Mouse (Mus musculus): Measurements from ENCODE around the gene Klc2. TPM values are rescaled to one million over a fixed set of nuclear protein-coding genes. Genes with fewer than 3 reads are reported as not detected.

The Klc2 gene
- 10 to 100 TPM; 49.0 to 50.6 TPM for total RNA-seq (2021)
- polyA plus RNA-seq (2012; rRNA removed) = 56.7 and 57.4 TPM in 2 replicates
- long read RNA-seq, transcript Klc2-204 (16 exons, 3,169 nt) = major isoform, 13 of 36 reads
- long read RNA-seq, partial matches to known transcripts = 2 of 36 reads
- long read RNA-seq, other reads (novel, unspliced or antisense) = 20 of 36 reads

DNA sequence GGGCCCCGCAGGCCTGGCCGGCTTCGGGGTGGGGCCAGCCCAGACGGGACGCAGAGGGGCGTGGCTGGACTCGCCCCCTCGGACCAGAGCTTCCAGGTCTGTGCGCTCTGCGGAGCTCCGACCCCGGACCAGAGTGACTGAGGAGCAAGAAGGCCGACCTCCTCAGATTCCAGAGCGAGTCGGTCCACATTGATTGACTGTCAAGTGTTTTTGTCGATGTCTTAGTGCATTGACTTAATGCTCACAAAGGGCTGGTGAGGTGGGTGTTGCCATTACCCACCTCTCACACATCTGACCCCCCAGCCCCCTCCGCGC, at the start of gene Klc2:
Klc2 (minus strand) TSS at position 177 of the 315 bp plus-strand sequence.
- 2% methylated on average over 18 of the region's 18 CpGs for WGBS
- no peaks in the 10 kb centered on the region for H3K4me1 ChIP-seq (ENCODE audit: control insufficient read depth, insufficient read depth, low read length)
- H3K79me2 ChIP-seq (replicated peaks; ENCODE audit: control insufficient read depth, insufficient read depth, low read length) = no peaks in the 10 kb centered on the region
- intact Hi-C loops (cut with DNase I) = loop anchor here (2.0 kb wide), 1 partner anchor 20 kb away; no protein-coding TSS in a partner anchor
- no peaks in the 10 kb centered on the region for H3K27me3 ChIP-seq (ENCODE audit: control insufficient read depth, insufficient read depth, low read length)
- H3K27ac ChIP-seq = peak within 1 kb of the TSS; percentile 77
- no peak for DNase-seq
- TF ChIP-seq CTCF (IDR thresholded peaks at IDR 0.05) (no peak), EP300 (IDR thresholded peaks at IDR 0.05; ENCODE audit: insufficient read depth, low read depth, low read length) (no peak)
- H3K36me3 ChIP-seq (ENCODE audit: control insufficient read depth, insufficient read depth, low read length) = no peaks in the 10 kb centered on the region
- peak within 1 kb of the TSS; percentile 72 for H3K9ac ChIP-seq (ENCODE audit: low read depth, low read length)
- H3K4me3 ChIP-seq = peak within 1 kb of the TSS; percentile 88

DNA sequence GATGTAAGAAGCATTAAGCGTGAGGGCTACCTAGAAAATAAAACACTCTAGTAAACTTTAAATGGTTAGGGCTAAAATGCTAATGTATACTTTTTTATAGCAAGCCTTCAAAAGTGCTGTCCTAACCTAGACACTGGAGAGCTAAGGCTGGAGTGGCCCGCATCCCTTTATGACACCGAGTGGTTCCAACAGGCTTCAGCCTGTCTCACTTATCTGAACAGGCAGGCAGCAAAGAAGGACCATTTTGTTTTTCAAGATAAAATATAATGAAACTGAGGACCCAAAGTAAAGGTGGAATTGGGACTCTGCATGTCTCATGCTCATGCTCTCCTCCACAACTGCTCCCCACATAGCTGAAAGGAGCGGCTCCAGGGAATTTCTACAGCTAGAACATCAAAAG, 49.1 kb upstream of the Klc2 start:
- no peaks in the 10 kb centered on the region; the same call in 1 of the 2 replicates for H3K4me1 ChIP-seq (ENCODE audit: control insufficient read depth, insufficient read depth, low read length)
- no peak overlapping the region for H3K4me3 ChIP-seq
- no peaks in the 10 kb centered on the region for H3K27me3 ChIP-seq (ENCODE audit: control insufficient read depth, insufficient read depth, low read length)
- no peaks in the 10 kb centered on the region for H3K79me2 ChIP-seq (replicated peaks; ENCODE audit: control insufficient read depth, insufficient read depth, low read length)
- no peaks in the 10 kb centered on the region for H3K36me3 ChIP-seq (ENCODE audit: control insufficient read depth, insufficient read depth, low read length)
- H3K9ac ChIP-seq (ENCODE audit: low read depth, low read length) = no peak overlapping the region
- intact Hi-C loops (cut with DNase I) = loop anchor here (5.0 kb wide), 1 partner anchor 110 kb away; no protein-coding TSS in a partner anchor
- H3K27ac ChIP-seq = no peak overlapping the region
- 83% methylated on average over 4 of the region's 4 CpGs for WGBS
- no peak for TF ChIP-seq POLR2A (IDR thresholded peaks at IDR 0.05; ENCODE audit: insufficient read depth, low read depth, low read length)
- no peak for TF ChIP-seq CTCF (IDR thresholded peaks at IDR 0.05)
- no peak for TF ChIP-seq EP300 (IDR thresholded peaks at IDR 0.05; ENCODE audit: insufficient read depth, low read depth, low read length)
- no peak for DNase-seq

DNA sequence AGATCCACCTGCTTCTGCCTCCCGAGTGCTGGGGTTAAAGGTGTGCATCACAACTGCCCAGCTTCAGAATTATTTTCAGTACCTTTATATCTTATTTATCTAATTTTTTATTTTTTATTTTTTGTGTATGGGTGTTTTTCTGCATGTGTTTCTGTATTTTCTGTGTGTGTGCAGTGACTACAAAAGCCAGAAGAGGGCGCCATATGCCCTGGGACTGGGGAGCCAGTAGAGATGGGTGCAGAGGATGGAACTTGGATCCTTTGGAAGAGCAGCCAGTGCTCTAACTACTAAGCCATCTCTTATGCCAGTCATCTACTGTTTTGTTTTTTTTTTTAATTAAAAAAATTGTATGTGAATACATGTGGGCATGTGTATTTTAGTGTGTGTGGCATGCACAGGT, 46.0 kb upstream of the Klc2 start:
- Histone ChIP-seq H3K79me2 (replicated peaks; ENCODE audit: control insufficient read depth, insufficient read depth, low read length) (no peaks in the 10 kb centered on the region), H3K27ac (no peak overlapping the region), H3K27me3 (ENCODE audit: control insufficient read depth, insufficient read depth, low read length) (no peaks in the 10 kb centered on the region), H3K4me1 (ENCODE audit: control insufficient read depth, insufficient read depth, low read length) (no peaks in the 10 kb centered on the region), H3K36me3 (ENCODE audit: control insufficient read depth, insufficient read depth, low read length) (no peaks in the 10 kb centered on the region), H3K9ac (ENCODE audit: low read depth, low read length) (no peak overlapping the region), H3K4me3 (no peak overlapping the region)
- 82% methylated on average over 2 of the region's 2 CpGs for WGBS
- TF ChIP-seq POLR2A (IDR thresholded peaks at IDR 0.05; ENCODE audit: insufficient read depth, low read depth, low read length) = no peak
- TF ChIP-seq CTCF (IDR thresholded peaks at IDR 0.05) = peak; percentile 72
- DNase-seq = no peak
- intact Hi-C loops (cut with DNase I) = no loop called here

DNA sequence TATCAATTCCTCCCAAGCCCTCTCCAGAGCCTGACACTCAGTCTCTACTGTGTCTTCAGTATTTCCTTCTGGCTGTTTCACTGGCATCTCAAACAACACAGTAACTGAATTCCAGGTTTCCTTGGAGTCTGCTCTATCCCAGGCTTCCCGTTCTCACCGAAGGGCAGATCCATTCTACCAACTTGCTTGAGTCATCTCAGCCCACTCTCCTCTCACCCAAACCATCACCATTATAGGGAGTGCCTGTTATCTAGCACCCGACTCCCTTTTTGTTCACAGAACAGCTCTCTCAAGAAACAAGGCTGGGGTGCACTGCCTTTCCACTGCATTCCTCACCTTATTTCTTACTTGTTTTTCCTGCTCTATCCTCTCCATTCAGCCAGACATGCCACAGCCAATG, 43.6 kb upstream of the Klc2 start:
- H3K9ac ChIP-seq (ENCODE audit: low read depth, low read length) = no peak overlapping the region
- no peaks in the 10 kb centered on the region for H3K27me3 ChIP-seq (ENCODE audit: control insufficient read depth, insufficient read depth, low read length)
- WGBS = 84% methylated on average over 3 of the region's 3 CpGs
- H3K27ac ChIP-seq = no peak overlapping the region
- no peaks in the 10 kb centered on the region for H3K4me1 ChIP-seq (ENCODE audit: control insufficient read depth, insufficient read depth, low read length)
- intact Hi-C loops (cut with DNase I) = no loop called here
- no peak for DNase-seq
- no peak overlapping the region for H3K4me3 ChIP-seq
- H3K36me3 ChIP-seq (ENCODE audit: control insufficient read depth, insufficient read depth, low read length) = no peaks in the 10 kb centered on the region
- no peaks in the 10 kb centered on the region for H3K79me2 ChIP-seq (replicated peaks; ENCODE audit: control insufficient read depth, insufficient read depth, low read length)
- TF ChIP-seq POLR2A (IDR thresholded peaks at IDR 0.05; ENCODE audit: insufficient read depth, low read depth, low read length) (no peak), CTCF (IDR thresholded peaks at IDR 0.05) (no peak), EP300 (IDR thresholded peaks at IDR 0.05; ENCODE audit: insufficient read depth, low read depth, low read length) (no peak)

DNA sequence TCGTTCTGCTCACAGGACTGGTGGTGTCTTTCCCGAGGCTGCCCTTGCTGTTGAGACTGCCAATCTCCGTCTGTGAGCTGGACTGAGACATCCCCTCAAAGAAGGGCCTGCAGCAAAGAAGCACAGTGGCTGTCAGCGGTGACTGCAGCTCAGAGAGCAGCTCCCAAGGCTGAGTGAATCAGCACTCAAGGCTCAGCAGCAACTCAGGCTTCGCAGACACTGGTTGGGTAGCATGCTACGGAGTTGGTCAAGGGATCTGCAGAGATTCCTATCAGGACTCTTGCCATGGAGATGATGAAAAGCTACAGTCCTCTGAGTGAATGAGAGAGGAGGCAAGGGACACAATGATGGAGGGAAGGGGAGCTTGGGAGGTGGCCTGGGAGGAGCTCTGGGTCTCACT, 33.9 kb upstream of the Klc2 start:
- H3K4me1 ChIP-seq (ENCODE audit: control insufficient read depth, insufficient read depth, low read length) = no peaks in the 10 kb centered on the region; the same call in 1 of the 2 replicates
- no peak overlapping the region for H3K4me3 ChIP-seq
- TF ChIP-seq POLR2A (IDR thresholded peaks at IDR 0.05; ENCODE audit: insufficient read depth, low read depth, low read length) (no peak), CTCF (IDR thresholded peaks at IDR 0.05) (no peak), EP300 (IDR thresholded peaks at IDR 0.05; ENCODE audit: insufficient read depth, low read depth, low read length) (no peak)
- H3K27me3 ChIP-seq (ENCODE audit: control insufficient read depth, insufficient read depth, low read length) = no peaks in the 10 kb centered on the region
- DNase-seq = no peak
- 87% methylated on average over 6 of the region's 6 CpGs for WGBS
- H3K27ac ChIP-seq = no peak overlapping the region
- intact Hi-C loops (cut with DNase I) = no loop called here
- no peaks in the 10 kb centered on the region for H3K79me2 ChIP-seq (replicated peaks; ENCODE audit: control insufficient read depth, insufficient read depth, low read length)
- H3K9ac ChIP-seq (ENCODE audit: low read depth, low read length) = no peak overlapping the region
- H3K36me3 ChIP-seq (ENCODE audit: control insufficient read depth, insufficient read depth, low read length) = no peaks in the 10 kb centered on the region; the same call in 1 of the 2 replicates

DNA sequence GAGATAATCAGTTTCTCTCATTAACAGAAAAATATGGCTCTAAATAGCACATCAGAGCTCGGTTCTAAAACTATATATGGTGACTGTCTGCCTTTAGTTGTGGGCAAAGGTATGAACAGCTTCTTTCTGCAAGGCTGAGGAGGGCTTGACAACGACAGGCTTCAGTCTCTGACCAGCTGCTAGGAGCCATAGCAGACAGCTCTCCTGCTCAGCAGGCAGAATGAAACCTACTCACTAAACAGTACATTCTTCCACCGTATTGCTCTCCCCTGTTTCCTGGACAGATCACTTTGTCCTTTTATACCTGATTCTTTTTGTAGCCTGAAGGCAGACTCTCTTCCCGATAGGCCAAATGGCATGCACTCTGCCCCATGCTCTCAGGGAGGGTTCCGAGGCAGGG, 33.4 kb upstream of the Klc2 start:
- Histone ChIP-seq H3K9ac (ENCODE audit: low read depth, low read length) (no peak overlapping the region), H3K4me3 (no peak overlapping the region), H3K27ac (no peak overlapping the region), H3K4me1 (ENCODE audit: control insufficient read depth, insufficient read depth, low read length) (no peaks in the 10 kb centered on the region; the same call in 1 of the 2 replicates), H3K79me2 (replicated peaks; ENCODE audit: control insufficient read depth, insufficient read depth, low read length) (no peaks in the 10 kb centered on the region), H3K36me3 (ENCODE audit: control insufficient read depth, insufficient read depth, low read length) (no peaks in the 10 kb centered on the region; the same call in 1 of the 2 replicates), H3K27me3 (ENCODE audit: control insufficient read depth, insufficient read depth, low read length) (no peaks in the 10 kb centered on the region)
- TF ChIP-seq POLR2A (IDR thresholded peaks at IDR 0.05; ENCODE audit: insufficient read depth, low read depth, low read length) (no peak), EP300 (IDR thresholded peaks at IDR 0.05; ENCODE audit: insufficient read depth, low read depth, low read length) (no peak), CTCF (IDR thresholded peaks at IDR 0.05) (no peak)
- 89% methylated on average over 5 of the region's 5 CpGs for WGBS
- intact Hi-C loops (cut with DNase I) = no loop called here
- DNase-seq = no peak
